Mouse (Mus musculus) small intestine, adult 2 months (tissue): Measurements from ENCODE around the gene As3mt.

Experiments
- CTCF ChIP-seq: fragments of 200-500 bp; IDR thresholded peaks from 2 replicates; pipeline ENCODE4 v1.5.1; 2012; ENCODE audit warnings: low read depth, mild to moderate bottlenecking, control low read depth, inconsistent platforms, low read length, moderate library complexity, mixed read lengths; ENCODE audit not compliant: insufficient replicate concordance, insufficient read length; ENCODE audit errors: extremely low read depth
- POLR2A ChIP-seq: fragments of 200-500 bp; IDR thresholded peaks from 2 replicates; pipeline ENCODE4 v1.6.1; 2012; ENCODE audit warnings: low read depth, mild to moderate bottlenecking, control low read depth, inconsistent platforms, low read length, moderate library complexity

DNA sequence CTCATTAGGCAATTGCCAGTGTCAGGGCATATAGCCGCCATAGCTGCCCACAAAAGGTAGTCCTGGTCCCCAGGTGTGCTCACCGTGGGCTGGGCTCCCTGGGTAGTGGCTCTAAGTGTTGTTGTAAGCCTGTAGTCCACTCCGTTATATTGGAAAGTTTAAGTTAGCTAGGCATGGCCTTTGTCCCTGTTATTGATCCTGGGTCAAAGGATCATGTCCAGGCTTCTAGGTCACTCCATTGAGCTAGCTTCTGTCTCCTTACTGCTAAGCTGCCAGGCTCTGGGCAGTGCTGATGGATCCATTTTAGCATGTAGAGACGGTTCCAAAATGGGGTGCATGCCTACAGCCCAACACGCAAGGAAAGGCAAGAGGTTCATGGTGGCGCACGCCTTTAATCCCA is 48.9 kb upstream of the As3mt start:
- no peak for TF ChIP-seq CTCF
- no peak for TF ChIP-seq POLR2A
